Mouse (Mus musculus) liver, adult (tissue): Measurements from ENCODE around the gene Ptges.

ENCODE experiments used
- GATA4 ChIP-seq: IDR thresholded peaks from 2 replicates; pipeline ENCODE4 v1.6.1; 2014; ENCODE audit warnings: mild to moderate bottlenecking, low read length; ENCODE audit not compliant: insufficient replicate concordance

Gene Ptges

DNA sequence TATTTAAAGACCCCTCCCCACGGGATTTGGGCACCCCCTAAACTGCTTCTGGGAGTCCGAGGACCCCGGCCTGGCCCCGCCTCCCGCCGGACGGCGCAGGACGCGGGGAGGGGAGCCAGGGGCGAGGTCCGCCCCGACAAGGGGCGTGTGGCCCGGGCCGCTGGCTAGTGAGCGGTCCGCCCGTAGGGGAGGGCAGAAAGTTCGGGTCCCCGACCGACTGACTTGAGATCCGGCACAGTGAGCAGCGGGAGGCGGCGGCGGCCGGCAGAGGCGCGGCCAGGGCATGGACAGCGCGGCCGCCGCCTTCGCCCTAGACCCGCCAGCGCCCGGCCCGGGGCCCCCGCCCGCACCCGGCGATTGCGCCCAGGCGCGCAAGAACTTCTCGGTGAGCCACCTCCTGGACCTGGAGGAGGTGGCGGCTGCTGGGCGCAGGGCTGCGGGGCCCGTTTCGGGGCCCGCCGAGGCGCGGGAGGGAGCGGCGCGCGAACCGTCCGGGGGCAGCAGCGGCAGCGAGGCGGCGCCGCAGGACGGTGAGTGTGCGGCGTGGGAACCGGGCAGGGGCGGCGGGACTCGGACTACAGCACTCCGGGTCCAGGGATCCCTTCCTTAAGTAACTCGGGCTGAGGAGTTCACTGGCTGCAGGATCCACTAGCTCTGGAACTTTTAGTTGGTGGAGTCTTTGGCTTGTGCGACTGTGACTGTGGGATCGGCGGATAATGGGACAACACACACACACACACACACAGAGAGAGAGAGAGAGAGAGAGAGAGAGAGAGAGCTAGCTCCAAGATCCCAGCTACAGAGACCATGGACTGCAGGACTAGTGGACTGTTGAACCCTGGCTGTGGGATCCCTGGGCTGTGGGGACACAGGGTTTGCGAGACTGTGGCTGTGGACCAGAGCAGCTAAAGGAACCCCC is 84.3 kb downstream of the Ptges start:
- no peak for TF ChIP-seq GATA4

DNA sequence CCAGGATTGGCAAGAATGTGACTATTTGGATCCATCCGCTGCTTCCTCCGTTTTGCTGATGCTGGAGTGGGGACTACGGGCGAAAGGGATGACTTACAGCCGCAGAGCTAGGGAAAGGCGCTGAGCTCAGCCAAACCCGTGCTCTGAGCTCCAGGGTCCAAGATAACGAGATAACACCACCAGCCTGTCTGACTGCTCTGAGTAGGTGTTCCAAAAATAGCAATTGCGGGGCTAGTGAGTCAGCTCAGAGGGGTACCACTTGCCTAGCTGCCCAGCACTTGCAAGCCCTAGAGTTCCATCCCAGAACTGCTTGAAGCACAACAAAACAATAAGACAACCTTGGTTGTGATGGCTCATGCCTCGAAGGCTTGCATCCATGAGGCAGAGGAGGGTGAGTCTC is 87.0 kb downstream of the Ptges start:
- TF ChIP-seq GATA4 = no peak
